Mouse (Mus musculus): ENCODE results near the gene Aire.
"Not testable (repeated sequence)": the region's sequence is repeated elsewhere in the genome, so short reads cannot be mapped to it uniquely, and the experiment has no call there.

Aire gene

DNA sequence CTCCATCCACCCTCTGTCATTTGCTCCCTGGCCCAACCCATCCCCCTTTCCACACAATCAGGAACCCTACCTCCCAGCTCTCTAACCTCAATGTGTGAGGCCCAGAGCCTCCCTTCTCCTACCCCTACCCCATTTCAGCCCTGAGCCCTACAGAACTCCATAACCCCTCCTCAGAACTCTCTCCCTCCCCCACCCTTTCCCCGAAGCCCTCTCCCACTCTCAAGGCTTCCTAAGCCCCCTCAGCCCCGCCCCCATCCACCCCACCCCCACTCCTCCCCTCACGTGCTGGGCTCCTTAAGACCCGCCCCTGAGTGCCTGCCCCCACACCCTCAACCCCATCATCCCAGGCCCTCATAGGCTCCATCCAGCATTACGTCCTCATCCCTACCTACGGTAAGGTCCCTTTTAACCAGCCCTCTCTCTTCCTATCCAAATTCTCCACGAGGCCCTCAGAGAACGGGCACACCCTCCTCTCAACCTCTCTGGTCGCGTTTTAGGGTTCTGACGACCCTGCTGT lies 6.2 kb upstream of the Aire start:
- DNase-seq (ENCODE audit: low spot score in 2 of 2): no peak

DNA sequence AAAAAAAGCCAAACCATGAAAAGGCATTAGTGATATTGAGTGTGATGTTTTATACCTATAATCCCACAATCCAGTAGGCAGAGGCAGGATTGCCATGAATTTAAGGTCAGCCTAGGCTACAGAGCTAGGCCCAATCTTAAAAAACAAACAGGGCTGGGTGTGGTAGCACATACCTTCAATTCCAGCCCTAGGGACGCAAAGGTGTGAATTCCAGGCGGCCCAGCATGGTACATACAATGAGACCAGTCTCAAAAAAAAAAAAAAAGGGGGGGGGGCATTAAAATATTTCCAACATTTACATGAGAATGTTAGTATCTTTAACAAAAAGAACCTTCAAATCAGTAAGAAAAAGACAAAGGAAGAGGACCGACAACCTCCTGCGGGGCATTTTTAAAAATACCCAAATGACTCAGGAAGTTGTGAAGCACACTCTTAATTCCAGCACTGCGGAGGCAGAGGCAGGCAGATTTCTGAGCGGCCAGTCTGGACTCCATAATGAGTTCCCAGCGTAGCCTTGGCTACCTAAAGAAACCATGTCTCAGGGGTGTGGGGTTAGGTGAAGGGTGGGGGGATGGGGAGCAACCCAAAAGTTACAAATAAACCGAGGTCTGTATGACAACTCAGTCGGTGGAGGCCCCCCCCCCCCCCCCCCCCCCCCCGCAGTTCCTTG lies 4.8 kb upstream of the Aire start:
- no peak for DNase-seq (ENCODE audit: low spot score in 2 of 2)

- no peak for DNase-seq (ENCODE audit: low spot score in 2 of 2)
These were observed 3.0 kb upstream of the Aire start for GRCm38 (mm10) chr10:78046388-78046787.

DNA sequence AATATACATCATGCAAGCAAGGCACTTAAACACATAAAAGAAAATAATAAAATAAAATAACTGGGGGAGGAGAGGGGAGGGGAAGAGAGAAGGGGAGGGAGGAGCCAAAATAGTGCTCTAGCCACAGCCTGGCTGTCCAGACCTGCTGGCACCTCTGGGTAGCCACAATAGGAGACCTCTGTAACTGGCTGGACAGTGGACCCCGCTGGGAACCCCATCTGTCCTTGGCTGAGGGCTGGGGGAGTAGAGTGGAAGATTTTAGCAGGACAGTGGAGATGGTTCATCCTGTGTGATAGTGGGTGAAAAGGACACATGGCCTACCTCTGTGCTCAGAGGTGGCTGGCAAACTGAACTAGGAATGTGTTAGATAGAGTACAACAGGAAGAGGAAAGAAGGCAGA lies 1.1 kb upstream of the Aire start:
- no peak for DNase-seq (ENCODE audit: low spot score in 2 of 2)

- peak in 1 of 2 experiments; percentile 20 for DNase-seq (ENCODE audit: low spot score in 2 of 2)
These were observed 559 bp downstream of the Aire start for GRCm38 (mm10) chr10:78042697-78043405.

- no peak for DNase-seq (ENCODE audit: low spot score in 2 of 2)
These were observed 1.3 kb downstream of the Aire start for GRCm38 (mm10) chr10:78042096-78042495.

- no peak for DNase-seq (ENCODE audit: low spot score in 2 of 2)
These were observed 1.8 kb downstream of the Aire start, which contains the start of gene Dnmt3l for GRCm38 (mm10) chr10:78041647-78042046. Gene Dnmt3l, plus strand, starts transcription at chr10:78041947.

DNA sequence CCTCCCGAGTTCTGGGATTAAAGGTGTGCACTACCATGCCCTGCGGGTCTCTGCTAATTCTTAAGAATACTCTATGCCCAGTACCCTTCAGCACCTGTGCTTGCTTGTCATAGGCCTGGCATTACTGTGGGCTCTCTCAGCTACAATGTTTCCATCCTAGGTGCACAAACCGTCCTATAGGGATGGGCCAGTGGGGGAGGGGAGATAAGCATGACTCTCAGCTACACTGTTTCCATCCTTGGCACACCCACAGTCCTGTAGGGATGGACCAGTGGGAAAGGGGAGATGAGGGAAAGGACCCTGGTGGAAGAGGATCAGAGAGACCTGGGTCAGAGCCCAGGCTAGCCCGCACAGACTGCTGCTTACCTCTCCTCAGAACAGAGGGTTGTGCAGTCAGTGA lies 6.3 kb downstream of the Aire start:
- DNase-seq (ENCODE audit: low spot score in 2 of 2): no peak

- DNase-seq (ENCODE audit: low spot score in 2 of 2): no peak
These were observed 11.4 kb downstream of the Aire start for GRCm38 (mm10) chr10:78031987-78032386.

DNA sequence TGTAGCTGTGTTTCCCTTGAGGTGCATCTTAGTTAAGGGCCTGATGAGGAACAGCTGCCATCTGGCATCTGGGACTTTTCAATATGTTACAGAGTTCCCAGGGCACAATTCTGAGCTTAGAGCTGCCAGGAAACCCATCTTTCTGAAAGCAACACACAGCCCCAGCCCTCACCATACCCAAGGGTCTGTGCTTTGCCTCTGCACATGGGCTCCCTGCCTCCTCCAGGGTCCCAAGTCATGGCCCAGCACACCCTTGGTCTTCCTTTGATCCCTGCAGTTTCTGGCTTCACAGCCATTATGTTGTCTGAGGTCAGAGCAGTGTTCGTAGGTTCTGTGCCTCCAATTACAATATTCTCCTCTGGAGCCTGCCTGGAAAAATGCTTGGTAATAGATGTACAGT lies 14.3 kb downstream of the Aire start:
- no peak for DNase-seq (ENCODE audit: low spot score in 2 of 2)

DNA sequence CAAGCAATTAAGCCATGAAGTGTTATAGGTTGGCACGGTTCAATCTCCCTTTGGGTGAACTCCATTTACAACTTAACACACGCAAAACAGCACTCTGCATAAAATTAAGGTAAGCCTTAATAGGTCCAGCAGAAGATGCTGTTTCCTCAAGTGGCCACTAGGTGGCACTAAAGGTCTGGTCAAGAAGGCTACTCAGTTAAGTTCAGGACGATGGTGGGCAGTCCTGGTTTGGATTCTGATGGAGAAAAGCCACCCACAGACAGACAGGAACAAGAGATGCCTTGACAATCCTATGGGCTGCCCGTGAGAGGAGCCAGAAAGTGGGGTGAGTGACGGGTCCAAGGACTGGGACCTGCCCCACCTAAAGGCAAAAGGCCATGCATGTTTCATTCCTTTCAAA lies 15.3 kb downstream of the Aire start:
- DNase-seq (ENCODE audit: low spot score in 2 of 2): peak in 1 of 2 experiments; percentile 59

DNA sequence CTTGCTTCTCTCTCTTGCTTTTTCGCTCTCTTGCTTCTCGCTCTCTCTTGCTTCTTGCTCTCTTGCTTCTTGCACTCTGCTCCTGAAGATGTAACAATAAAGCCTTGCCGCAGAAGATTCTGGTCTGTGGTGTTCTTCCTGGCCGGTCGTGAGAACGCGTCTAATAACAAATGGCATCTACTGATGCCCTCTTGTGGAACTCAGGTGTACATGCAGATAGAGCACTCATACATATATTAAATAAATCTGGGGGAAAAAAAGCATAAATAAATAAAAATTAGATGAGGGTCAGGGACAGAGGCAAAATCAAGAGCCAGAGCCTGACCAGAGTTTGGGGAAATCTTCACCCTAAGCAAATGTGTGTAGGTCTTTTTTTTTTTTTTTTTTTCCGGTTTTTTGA lies 18.0 kb downstream of the Aire start:
- not testable (repeated sequence) for DNase-seq (ENCODE audit: low spot score in 2 of 2)

GRCm38 (mm10) chr10:78019984-78020383 lies 23.4 kb downstream of the Aire start:
- DNase-seq (ENCODE audit: low spot score in 2 of 2): not testable (repeated sequence)

DNA sequence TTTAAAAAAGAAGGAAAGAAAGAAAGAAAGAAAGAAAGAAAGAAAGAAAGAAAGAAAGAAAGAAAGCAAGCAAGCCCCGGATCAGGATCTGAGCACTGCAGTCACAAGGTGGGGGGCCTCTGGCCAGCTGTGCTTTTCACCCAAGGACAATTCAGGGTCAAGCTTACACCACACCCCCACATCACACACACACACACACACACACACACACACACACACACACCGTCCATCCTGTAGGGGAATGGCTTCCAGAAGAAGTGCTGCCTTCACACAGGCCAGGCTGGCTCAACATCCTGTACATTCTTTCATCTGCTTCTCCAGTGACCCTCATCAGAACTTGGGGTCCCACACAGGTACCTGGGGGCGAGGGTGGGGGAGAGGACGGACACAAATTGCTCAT lies 24.1 kb downstream of the Aire start:
- no peak for DNase-seq (ENCODE audit: low spot score in 2 of 2)

GRCm38 (mm10) chr10:78018797-78019203 lies 24.6 kb downstream of the Aire start:
- peak in 1 of 2 experiments; percentile 66 for DNase-seq (ENCODE audit: low spot score in 2 of 2)

DNA sequence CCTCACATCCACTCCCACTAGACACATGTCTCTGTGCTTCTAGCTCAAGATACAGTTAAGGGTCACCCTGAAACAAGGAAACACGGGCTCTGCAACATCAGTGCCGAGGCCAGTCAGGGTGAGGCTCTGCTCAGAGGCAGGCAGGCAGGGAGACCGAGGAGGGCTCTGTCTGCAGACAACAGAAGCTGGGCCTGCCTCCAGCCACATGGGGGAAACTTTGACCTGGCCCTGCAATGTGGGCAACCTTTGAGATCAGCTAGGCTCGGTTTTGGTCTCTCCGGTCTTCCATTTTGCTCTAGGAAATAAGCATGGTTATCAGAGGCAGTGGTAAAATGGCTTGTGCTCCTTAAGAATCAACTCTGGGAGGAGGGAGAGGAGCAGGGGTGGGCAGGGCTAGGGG lies 27.0 kb downstream of the Aire start:
- DNase-seq (ENCODE audit: low spot score in 2 of 2): no peak

DNA sequence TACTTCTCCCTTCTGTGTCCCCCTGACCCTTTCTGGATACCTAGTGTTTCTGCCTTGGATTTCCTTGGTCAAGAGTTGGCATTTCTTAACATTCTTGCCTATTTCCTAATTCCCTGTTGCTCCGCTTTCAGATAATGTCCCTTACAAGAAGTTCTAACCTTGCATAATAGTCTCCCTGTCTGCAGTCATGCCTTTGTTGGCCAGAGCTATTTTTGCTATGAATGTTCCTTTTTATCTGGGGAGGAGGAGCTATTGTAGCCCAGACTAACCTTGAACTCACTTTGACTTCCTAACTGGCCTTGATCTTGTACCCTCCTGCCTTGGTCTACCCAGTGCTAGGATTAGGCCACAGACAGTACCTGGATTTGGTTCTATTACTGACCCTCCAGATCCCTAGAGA lies 27.9 kb downstream of the Aire start:
- no peak for DNase-seq (ENCODE audit: low spot score in 2 of 2)

GRCm38 (mm10) chr10:78012661-78013495 lies 30.5 kb downstream of the Aire start:
- DNase-seq (ENCODE audit: low spot score in 2 of 2): no peak

DNA sequence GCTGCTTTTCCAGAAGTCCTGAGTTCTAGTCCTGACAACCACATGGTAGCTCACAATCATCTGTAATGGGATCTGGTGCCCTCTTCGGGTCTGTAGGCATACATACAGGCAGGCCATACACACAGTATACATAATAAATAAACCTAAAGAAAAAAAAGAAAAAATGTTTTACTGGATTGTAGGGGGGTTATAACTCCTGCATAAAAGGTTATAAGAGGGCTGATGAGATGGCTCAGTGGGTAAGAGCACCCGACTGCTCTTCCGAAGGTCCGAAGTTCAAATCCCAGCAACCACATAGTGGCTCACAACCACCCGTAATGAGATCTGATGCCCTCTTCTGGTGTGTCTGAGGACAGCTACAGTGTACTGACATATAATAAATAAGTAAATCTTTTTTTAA lies 32.3 kb downstream of the Aire start:
- not testable (repeated sequence) for DNase-seq (ENCODE audit: low spot score in 2 of 2)

DNA sequence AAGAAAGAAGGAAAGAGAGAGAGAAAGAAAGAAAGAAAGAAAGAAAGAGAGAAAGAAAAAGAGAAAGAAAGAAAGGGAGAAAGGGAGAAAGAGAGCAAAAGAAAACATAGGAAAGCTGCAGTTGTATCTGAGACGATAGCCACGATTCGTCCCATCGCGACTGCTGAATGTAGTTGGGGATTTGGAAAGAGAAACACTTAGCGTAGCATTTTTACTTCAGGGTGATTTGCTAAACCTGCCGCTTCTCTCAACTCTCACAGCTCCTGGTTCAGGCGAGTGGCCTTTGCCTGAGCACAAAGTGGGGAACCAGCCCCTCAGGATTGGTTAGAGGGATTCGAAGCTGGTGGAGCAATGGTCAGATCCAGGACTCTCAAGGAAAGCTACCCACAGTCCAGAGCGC lies 33.1 kb downstream of the Aire start:
- no peak for DNase-seq (ENCODE audit: low spot score in 2 of 2)

DNA sequence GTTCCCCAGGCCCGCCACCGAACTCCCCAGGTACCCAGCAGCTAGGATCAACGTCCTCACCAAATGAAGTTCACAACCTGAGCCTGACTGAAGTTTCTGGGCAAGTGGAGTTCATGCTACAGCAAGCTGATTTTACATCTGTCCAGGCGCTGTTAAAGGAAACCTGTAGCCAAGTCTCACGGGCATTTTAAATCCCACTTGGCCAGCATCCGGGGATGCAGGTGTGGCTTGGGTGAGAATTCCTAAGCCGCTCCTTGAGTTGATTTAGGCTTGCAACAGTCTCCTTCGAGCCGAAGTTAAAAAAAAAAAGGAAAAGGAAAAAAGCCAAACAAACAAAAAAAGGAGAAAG lies 33.5 kb downstream of the Aire start, which contains the start of gene Pfkl:
Gene Pfkl (minus strand): TSS at position 139 of the 349 bp plus-strand sequence.
- DNase-seq (ENCODE audit: low spot score in 2 of 2): no peak
